Mouse (Mus musculus): ENCODE measurements around the gene Stim1. TPM values are rescaled to one million over a fixed set of nuclear protein-coding genes. Genes with fewer than 3 reads are reported as not detected.
A peak's percentile ranks its signal among the peaks of the same experiment; 100 is the strongest.

Stim1 gene
- polyA plus RNA-seq, 1 experiment from 2014 or later, result 11.6 TPM

DNA sequence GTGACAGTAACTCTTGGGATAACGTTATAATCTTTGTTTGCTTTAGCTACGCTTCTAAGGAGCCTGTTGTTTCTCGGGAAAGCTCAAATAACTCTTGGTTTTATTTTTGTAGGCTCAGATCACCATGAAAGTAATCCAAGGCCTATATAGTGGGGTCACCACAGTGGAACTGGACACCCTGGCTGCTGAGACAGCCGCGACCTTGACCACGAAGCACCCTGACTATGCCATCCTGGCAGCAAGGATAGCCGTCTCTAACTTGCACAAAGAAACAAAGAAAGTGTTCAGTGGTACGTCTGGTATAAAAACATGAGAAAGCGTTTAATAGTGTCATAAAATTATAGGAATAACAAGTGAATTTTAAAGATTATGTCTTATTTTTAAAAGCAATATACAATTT lies 178.8 kb downstream of the Stim1 start:
- ATAC-seq (ENCODE audit: low FRiP score, low TSS enrichment), result no peak
- H3K27ac ChIP-seq (ENCODE audit: low read depth, low read length), result no peak overlapping the region
- H3K4me1 ChIP-seq (ENCODE audit: control insufficient read depth, insufficient read depth, low read length), result peaks cover 6% of the 10 kb centered on the region; the same call in 1 of the 2 replicates
- H3K36me3 ChIP-seq (ENCODE audit: control insufficient read depth, insufficient read depth, low read length), result peaks cover 68% of the 10 kb centered on the region
- H3K9me3 ChIP-seq (ENCODE audit: control insufficient read depth, low read length), result no peaks in the 10 kb centered on the region
- 60% methylated on average over 9 of the region's 9 CpGs for WGBS
- no peak overlapping the region for H3K4me2 ChIP-seq (replicated peaks; ENCODE audit: low read depth, low read length)
- no peak overlapping the region for H3K9ac ChIP-seq (ENCODE audit: low read depth, low read length)
- no peak overlapping the region for H3K4me3 ChIP-seq (ENCODE audit: low read length)
- H3K27me3 ChIP-seq (ENCODE audit: control insufficient read depth, insufficient read depth, low read length), result no peaks in the 10 kb centered on the region

DNA sequence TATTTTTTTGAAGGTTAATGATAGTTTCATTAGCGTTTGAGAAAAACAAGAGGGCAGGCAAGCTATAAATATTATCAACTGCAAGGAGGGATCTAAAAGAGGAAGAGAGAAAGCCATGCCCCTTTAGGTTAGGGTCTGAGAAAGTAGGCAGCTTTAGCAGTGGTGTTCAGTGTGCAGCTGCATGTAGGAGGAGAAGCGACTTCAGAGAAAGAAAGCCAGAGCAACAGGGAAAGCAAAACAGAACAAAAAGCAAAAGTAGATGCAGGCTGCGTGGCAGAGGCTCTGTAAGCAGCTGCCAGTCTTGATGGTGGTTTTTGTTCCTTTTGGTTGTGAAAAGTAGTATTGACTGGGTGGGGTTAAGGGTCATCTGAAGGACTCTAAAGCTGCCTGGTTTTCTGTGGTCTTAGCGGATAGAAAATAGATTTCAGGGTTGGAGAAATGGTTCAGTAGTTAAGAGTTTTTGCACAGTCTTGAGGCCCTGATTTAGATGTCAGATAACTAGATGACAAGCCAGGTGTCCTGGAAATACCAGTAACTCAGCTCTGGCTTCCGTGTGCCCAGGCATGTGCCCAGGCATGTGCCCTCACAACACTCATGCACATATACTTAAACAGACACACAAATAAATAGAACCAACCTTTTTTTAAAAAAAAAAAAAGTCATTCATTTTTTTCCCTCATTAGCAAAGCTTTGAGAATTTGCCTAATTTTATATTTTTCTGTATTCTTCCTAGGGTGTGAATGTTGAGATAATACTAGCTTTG lies 191.2 kb downstream of the Stim1 start:
- Histone ChIP-seq H3K4me2 (replicated peaks; ENCODE audit: low read depth, low read length) (no peak overlapping the region), H3K9me3 (ENCODE audit: control insufficient read depth, low read length) (no peaks in the 10 kb centered on the region), H3K27ac (ENCODE audit: low read depth, low read length) (no peak overlapping the region), H3K4me1 (ENCODE audit: control insufficient read depth, insufficient read depth, low read length) (no peaks in the 10 kb centered on the region), H3K9ac (ENCODE audit: low read depth, low read length) (no peak overlapping the region), H3K36me3 (ENCODE audit: control insufficient read depth, insufficient read depth, low read length) (peaks cover 96% of the 10 kb centered on the region), H3K4me3 (ENCODE audit: low read length) (no peak overlapping the region), H3K27me3 (ENCODE audit: control insufficient read depth, insufficient read depth, low read length) (no peaks in the 10 kb centered on the region)
- 89% methylated on average over 5 of the region's 5 CpGs for WGBS
- ATAC-seq (ENCODE audit: low FRiP score, low TSS enrichment), result no peak

DNA sequence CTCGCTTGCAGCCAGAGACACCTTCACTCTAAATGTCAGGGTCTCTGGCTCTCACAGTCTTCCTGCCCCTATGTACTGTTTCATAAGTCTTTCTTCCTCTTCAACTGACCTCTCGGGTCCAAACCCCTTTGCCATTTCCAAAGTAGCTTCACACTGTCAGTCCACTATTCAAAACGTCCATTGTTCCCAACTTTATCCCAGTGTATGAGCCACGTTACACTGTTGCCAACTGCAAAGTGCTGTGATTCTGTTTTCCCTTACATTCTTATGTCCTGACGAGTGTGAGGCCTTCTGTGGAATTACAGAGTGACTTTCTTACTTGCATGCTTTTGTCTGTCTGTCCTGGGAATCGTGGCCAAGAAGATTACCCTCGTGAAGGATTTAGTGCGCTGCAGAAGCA lies 200.0 kb downstream of the Stim1 start:
- 89% methylated on average over 8 of the region's 8 CpGs for WGBS
- H3K4me1 ChIP-seq (ENCODE audit: control insufficient read depth, insufficient read depth, low read length), result no peaks in the 10 kb centered on the region
- ATAC-seq (ENCODE audit: low FRiP score, low TSS enrichment), result no peak
- peaks cover 68% of the 10 kb centered on the region for H3K36me3 ChIP-seq (ENCODE audit: control insufficient read depth, insufficient read depth, low read length)
- H3K9ac ChIP-seq (ENCODE audit: low read depth, low read length), result no peak overlapping the region
- no peaks in the 10 kb centered on the region for H3K27me3 ChIP-seq (ENCODE audit: control insufficient read depth, insufficient read depth, low read length)
- no peak overlapping the region for H3K4me2 ChIP-seq (replicated peaks; ENCODE audit: low read depth, low read length)
- H3K4me3 ChIP-seq (ENCODE audit: low read length), result no peak overlapping the region
- H3K27ac ChIP-seq (ENCODE audit: low read depth, low read length), result no peak overlapping the region
- H3K9me3 ChIP-seq (ENCODE audit: control insufficient read depth, low read length), result no peaks in the 10 kb centered on the region

DNA sequence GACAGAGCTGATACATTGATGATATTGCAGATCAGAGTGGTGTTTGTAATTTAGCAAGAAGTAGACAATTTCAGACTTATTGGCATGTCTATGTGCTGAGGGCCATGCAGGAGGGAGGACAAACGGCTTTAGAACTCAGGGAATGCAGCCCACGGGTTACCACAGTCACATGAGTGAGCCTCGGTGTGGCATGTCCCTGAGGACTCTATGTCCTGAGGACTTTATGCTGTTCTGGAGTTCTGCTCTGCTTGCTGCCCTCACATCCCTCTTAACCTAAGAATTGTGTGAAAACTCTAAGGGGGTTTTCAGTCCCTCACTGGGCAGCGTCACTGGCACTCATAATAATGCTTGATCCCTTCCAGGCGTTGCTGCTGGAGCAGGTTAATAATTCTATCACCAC lies 205.1 kb downstream of the Stim1 start:
- no peak overlapping the region for H3K9ac ChIP-seq (ENCODE audit: low read depth, low read length)
- H3K36me3 ChIP-seq (ENCODE audit: control insufficient read depth, insufficient read depth, low read length), result peaks cover 19% of the 10 kb centered on the region
- H3K9me3 ChIP-seq (ENCODE audit: control insufficient read depth, low read length), result no peaks in the 10 kb centered on the region
- WGBS, result 61% methylated on average over 5 of the region's 5 CpGs
- H3K27me3 ChIP-seq (ENCODE audit: control insufficient read depth, insufficient read depth, low read length), result no peaks in the 10 kb centered on the region
- no peak overlapping the region for H3K27ac ChIP-seq (ENCODE audit: low read depth, low read length)
- no peak overlapping the region for H3K4me3 ChIP-seq (ENCODE audit: low read length)
- H3K4me2 ChIP-seq (replicated peaks; ENCODE audit: low read depth, low read length), result no peak overlapping the region
- no peaks in the 10 kb centered on the region for H3K4me1 ChIP-seq (ENCODE audit: control insufficient read depth, insufficient read depth, low read length)
- ATAC-seq (ENCODE audit: low FRiP score, low TSS enrichment), result no peak

DNA sequence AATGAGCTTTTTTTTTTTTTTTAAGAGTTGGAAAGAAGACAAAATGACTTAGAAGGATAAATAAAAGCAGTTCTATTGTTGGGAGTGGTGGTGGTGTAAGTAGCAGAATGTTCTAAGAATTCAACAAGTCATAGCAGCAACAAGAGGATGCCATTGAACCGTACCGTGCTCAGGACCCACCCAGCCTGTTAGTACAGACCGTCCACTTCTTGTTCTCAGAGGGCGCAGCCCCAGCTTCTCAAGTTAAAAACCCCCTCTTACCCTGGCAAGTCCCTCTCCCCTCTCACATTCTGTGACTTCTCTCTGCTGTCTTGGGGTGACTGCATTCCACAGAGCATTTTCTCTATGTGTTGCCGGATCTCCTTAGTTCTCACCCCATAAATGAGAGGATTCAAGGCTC lies 209.0 kb downstream of the Stim1 start:
- no peaks in the 10 kb centered on the region for H3K27me3 ChIP-seq (ENCODE audit: control insufficient read depth, insufficient read depth, low read length)
- no peak for ATAC-seq (ENCODE audit: low FRiP score, low TSS enrichment)
- no peak overlapping the region for H3K4me3 ChIP-seq (ENCODE audit: low read length)
- H3K9ac ChIP-seq (ENCODE audit: low read depth, low read length), result no peak overlapping the region
- WGBS, result 94% methylated on average over 5 of the region's 5 CpGs
- no peak overlapping the region for H3K4me2 ChIP-seq (replicated peaks; ENCODE audit: low read depth, low read length)
- H3K4me1 ChIP-seq (ENCODE audit: control insufficient read depth, insufficient read depth, low read length), result no peaks in the 10 kb centered on the region
- H3K36me3 ChIP-seq (ENCODE audit: control insufficient read depth, insufficient read depth, low read length), result no peaks in the 10 kb centered on the region
- H3K9me3 ChIP-seq (ENCODE audit: control insufficient read depth, low read length), result no peaks in the 10 kb centered on the region
- no peak overlapping the region for H3K27ac ChIP-seq (ENCODE audit: low read depth, low read length)

DNA sequence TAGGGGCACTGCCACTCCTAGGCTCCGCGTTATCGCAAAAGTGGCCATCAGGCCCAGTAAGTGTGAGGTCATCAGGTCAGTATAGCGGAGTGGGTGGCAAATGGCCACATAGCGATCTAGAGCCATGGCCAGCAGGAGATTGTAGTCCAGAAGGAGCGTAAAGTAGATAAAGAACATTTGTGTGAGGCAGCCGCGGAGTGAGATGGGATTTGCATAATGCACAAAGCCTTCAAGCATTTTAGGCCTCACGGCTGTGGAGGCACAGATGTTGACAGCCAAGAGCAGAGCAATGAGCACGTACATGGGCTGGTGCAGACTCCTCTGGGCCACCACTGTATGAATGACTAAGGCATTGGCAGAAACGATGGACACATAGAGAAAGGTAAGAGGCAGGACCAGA lies 209.8 kb downstream of the Stim1 start:
- H3K4me1 ChIP-seq (ENCODE audit: control insufficient read depth, insufficient read depth, low read length), result no peaks in the 10 kb centered on the region
- H3K4me2 ChIP-seq (replicated peaks; ENCODE audit: low read depth, low read length), result no peak overlapping the region
- no peak overlapping the region for H3K27ac ChIP-seq (ENCODE audit: low read depth, low read length)
- H3K9me3 ChIP-seq (ENCODE audit: control insufficient read depth, low read length), result no peaks in the 10 kb centered on the region
- no peak overlapping the region for H3K4me3 ChIP-seq (ENCODE audit: low read length)
- no peaks in the 10 kb centered on the region for H3K36me3 ChIP-seq (ENCODE audit: control insufficient read depth, insufficient read depth, low read length)
- ATAC-seq (ENCODE audit: low FRiP score, low TSS enrichment), result no peak
- no peaks in the 10 kb centered on the region for H3K27me3 ChIP-seq (ENCODE audit: control insufficient read depth, insufficient read depth, low read length)
- 78% methylated on average over 11 of the region's 11 CpGs for WGBS
- H3K9ac ChIP-seq (ENCODE audit: low read depth, low read length), result no peak overlapping the region

DNA sequence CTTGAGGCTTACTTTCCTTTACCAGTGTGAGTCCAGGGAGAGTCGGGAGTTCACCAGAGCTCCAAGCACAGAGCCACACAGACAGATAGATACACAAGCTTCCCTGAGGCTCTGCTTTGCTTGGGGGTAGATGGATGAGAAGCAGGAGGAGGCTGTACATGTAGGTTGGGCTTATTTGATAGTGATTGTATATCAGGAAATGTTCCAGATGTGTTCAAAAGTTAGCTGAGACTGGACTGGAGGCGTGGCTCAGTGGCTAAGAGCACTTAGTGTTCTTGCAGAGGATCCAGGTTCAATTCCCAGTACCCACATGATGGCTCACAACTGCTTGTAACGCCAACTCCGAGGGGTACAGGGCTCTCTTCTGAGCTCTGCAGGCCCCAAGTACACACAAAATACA lies 210.8 kb downstream of the Stim1 start:
- Histone ChIP-seq H3K9ac (ENCODE audit: low read depth, low read length) (no peak overlapping the region), H3K9me3 (ENCODE audit: control insufficient read depth, low read length) (no peaks in the 10 kb centered on the region), H3K27ac (ENCODE audit: low read depth, low read length) (no peak overlapping the region), H3K36me3 (ENCODE audit: control insufficient read depth, insufficient read depth, low read length) (no peaks in the 10 kb centered on the region), H3K4me2 (replicated peaks; ENCODE audit: low read depth, low read length) (no peak overlapping the region), H3K4me1 (ENCODE audit: control insufficient read depth, insufficient read depth, low read length) (no peaks in the 10 kb centered on the region), H3K4me3 (ENCODE audit: low read length) (no peak overlapping the region), H3K27me3 (ENCODE audit: control insufficient read depth, insufficient read depth, low read length) (no peaks in the 10 kb centered on the region)
- WGBS, result 85% methylated on average over 4 of the region's 4 CpGs
- no peak for ATAC-seq (ENCODE audit: low FRiP score, low TSS enrichment)

DNA sequence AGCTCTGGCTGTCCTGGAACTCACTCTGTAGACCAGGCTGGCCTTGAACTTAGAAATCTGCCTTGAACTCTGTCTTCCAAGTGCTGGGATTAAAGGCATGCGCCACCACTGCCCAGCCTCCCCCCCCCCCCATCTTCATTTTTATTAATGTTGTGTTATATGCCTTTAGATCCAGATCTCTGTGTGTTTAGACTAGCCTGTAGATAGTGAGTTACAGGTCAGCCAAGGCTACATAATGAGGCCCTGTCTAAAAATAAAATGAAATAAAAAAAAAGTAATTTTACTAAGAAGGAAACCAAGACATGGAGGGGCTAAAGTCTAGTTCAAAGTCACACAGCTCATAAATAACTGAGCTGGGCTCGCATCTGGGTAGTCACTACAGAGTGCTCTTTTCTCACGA lies 211.3 kb downstream of the Stim1 start:
- no peak overlapping the region for H3K4me2 ChIP-seq (replicated peaks; ENCODE audit: low read depth, low read length)
- H3K9ac ChIP-seq (ENCODE audit: low read depth, low read length), result no peak overlapping the region
- H3K9me3 ChIP-seq (ENCODE audit: control insufficient read depth, low read length), result no peaks in the 10 kb centered on the region
- no peak for ATAC-seq (ENCODE audit: low FRiP score, low TSS enrichment)
- WGBS, result 70% methylated on average over 3 of the region's 3 CpGs
- no peak overlapping the region for H3K27ac ChIP-seq (ENCODE audit: low read depth, low read length)
- no peaks in the 10 kb centered on the region for H3K27me3 ChIP-seq (ENCODE audit: control insufficient read depth, insufficient read depth, low read length)
- no peaks in the 10 kb centered on the region for H3K36me3 ChIP-seq (ENCODE audit: control insufficient read depth, insufficient read depth, low read length)
- H3K4me1 ChIP-seq (ENCODE audit: control insufficient read depth, insufficient read depth, low read length), result no peaks in the 10 kb centered on the region
- no peak overlapping the region for H3K4me3 ChIP-seq (ENCODE audit: low read length)

DNA sequence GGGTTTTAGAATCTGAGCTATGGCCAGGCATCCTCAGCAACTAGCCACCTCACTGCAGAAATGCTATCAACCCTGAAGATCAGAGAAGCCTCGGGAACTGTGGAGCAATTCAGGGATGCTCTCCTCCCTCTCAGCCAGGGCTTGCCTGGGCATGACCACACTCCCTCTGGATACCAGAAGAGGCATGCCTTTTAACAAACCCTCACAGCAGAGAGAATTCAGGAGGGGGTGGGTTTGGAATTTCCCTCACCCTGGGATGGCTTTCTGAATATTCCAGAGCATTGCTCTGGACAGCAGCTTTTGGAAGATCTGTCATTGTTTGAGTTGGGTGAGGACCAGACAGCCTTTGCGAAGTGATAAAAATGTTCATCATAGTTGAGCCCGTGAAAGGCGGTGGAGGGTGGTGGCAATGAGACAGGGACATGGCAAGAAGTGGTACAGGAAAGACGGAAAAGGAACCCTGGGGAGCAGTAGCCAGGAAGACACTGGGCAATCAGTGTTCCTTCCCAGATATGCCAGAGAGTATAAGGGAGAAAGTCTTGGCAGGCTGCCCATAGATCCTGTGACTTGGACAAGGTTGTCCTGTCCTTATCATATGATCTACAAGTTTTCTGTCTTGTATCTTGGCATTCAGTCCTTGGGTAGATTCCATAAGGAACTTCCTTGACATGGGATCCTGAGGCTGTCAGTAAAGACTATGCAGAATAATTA lies 211.9 kb downstream of the Stim1 start:
- ATAC-seq (ENCODE audit: low FRiP score, low TSS enrichment), result 0 out of 2 replicates have a peak, but pooled peaks have one; percentile 47
- no peak overlapping the region for H3K4me2 ChIP-seq (replicated peaks; ENCODE audit: low read depth, low read length)

More for the DNA sequence above, 211.9 kb downstream of the Stim1 start:
- Histone ChIP-seq H3K9ac (ENCODE audit: low read depth, low read length) (no peak overlapping the region), H3K27ac (ENCODE audit: low read depth, low read length) (no peak overlapping the region), H3K9me3 (ENCODE audit: control insufficient read depth, low read length) (no peaks in the 10 kb centered on the region), H3K4me3 (ENCODE audit: low read length) (no peak overlapping the region), H3K27me3 (ENCODE audit: control insufficient read depth, insufficient read depth, low read length) (no peaks in the 10 kb centered on the region), H3K4me1 (ENCODE audit: control insufficient read depth, insufficient read depth, low read length) (no peaks in the 10 kb centered on the region), H3K36me3 (ENCODE audit: control insufficient read depth, insufficient read depth, low read length) (no peaks in the 10 kb centered on the region)
- WGBS, result 64% methylated on average over 5 of the region's 5 CpGs
